Mouse (Mus musculus) CH12.LX (cell line): ENCODE measurements around the gene 2310007B03Rik. TPM values are rescaled to one million over a fixed set of nuclear protein-coding genes. Genes with fewer than 3 reads are reported as not detected.

ENCODE experiments used
- DNase-seq: peaks from one replicate; pipeline ENCODE4 v3.0.0-alpha.2; 2013; ENCODE audit errors: extremely low read depth
- H3K27ac ChIP-seq: 2 replicates; pipeline ENCODE4 v1.5.1; 2012; ENCODE audit warnings: low read depth, mild to moderate bottlenecking, control low read depth, moderate library complexity; ENCODE audit not compliant: insufficient read depth
- H3K27me3 ChIP-seq: replicated peaks from 2 replicates; pipeline ENCODE3; 2012; ENCODE audit warnings: inconsistent platforms
- H3K36me3 ChIP-seq, 2 experiments: replicated peaks in 1 of 2; 2 replicates each; pipeline versions ENCODE3 to v1.6.1; 2012; ENCODE audit warnings: inconsistent platforms in 1 of 2, low read length in 1 of 2, mild to moderate bottlenecking in 1 of 2, mixed read lengths in 1 of 2, moderate library complexity in 1 of 2; ENCODE audit not compliant: control insufficient read depth in 1 of 2, insufficient read depth in 1 of 2
- H3K4me1 ChIP-seq, 2 experiments: 2 replicates each; pipeline ENCODE4 v1.6.1; 2012; ENCODE audit warnings: inconsistent platforms in 1 of 2, moderate library complexity in 1 of 2; ENCODE audit not compliant: insufficient read depth in 2 of 2, control insufficient read depth in 1 of 2
- H3K4me2 ChIP-seq: 2 replicates; pipeline ENCODE4 v1.6.1; 2012; ENCODE audit warnings: low read depth, mild to moderate bottlenecking, control low read depth; ENCODE audit not compliant: poor library complexity, insufficient read depth, severe bottlenecking
- H3K4me3 ChIP-seq, 3 experiments: fragments of 150-350 bp in 1 of 3; sonication (generic) in 1 of 3; replicated peaks in 1 of 3; 2 replicates each; pipeline versions ENCODE3 to v1.5.1; 2011 to 2012; ENCODE audit warnings: low read depth in 2 of 3, low read length in 2 of 3, mild to moderate bottlenecking in 2 of 3, moderate library complexity in 2 of 3, control low read depth in 1 of 3, improper control_type of control experiment in 1 of 3, inconsistent platforms in 1 of 3, mixed read lengths in 1 of 3; ENCODE audit not compliant: poor library complexity in 1 of 3
- H3K79me2 ChIP-seq: replicated peaks from 2 replicates; pipeline ENCODE4 v1.6.1; 2012; ENCODE audit warnings: mild to moderate bottlenecking, moderate library complexity; ENCODE audit not compliant: control insufficient read depth, poor library complexity, insufficient read depth, severe bottlenecking; ENCODE audit errors: extremely low read depth
- H3K9ac ChIP-seq: 2 replicates; pipeline ENCODE4 v1.6.1; 2012; ENCODE audit warnings: low read depth, mild to moderate bottlenecking, control low read depth, moderate library complexity; ENCODE audit not compliant: insufficient read depth
- H3K9me3 ChIP-seq: replicated peaks from 2 replicates; pipeline ENCODE3; 2012; ENCODE audit warnings: low read length, inconsistent platforms, mixed read lengths
- HCFC1 ChIP-seq: IDR thresholded peaks from 2 replicates; pipeline ENCODE4 v1.6.1; 2012; ENCODE audit warnings: low read depth, mild to moderate bottlenecking, inconsistent platforms, low read length, improper control_type of control experiment
- IRF4 ChIP-seq: IDR thresholded peaks from 2 replicates; pipeline ENCODE4 v1.6.1; 2014; ENCODE audit warnings: low read depth, mild to moderate bottlenecking, inconsistent platforms, low read length, improper control_type of control experiment
- JUN ChIP-seq: IDR thresholded peaks from 2 replicates; pipeline ENCODE4 v1.6.1; 2011; ENCODE audit warnings: low read depth, mild to moderate bottlenecking, low read length, improper control_type of control experiment, moderate library complexity; ENCODE audit not compliant: insufficient read depth
- KAT2A ChIP-seq: IDR thresholded peaks from 2 replicates; pipeline ENCODE4 v1.6.1; 2012; ENCODE audit warnings: low read length, improper control_type of control experiment, inconsistent platforms; ENCODE audit not compliant: insufficient replicate concordance
- MAX ChIP-seq: IDR thresholded peaks from 2 replicates; pipeline ENCODE4 v1.6.1; 2011; ENCODE audit warnings: low read length, improper control_type of control experiment
- MAZ ChIP-seq: IDR thresholded peaks from 2 replicates; pipeline ENCODE4 v1.6.1; 2012; ENCODE audit warnings: low read depth, mild to moderate bottlenecking, inconsistent platforms, low read length, improper control_type of control experiment, moderate library complexity
- MXI1 ChIP-seq: IDR thresholded peaks from 2 replicates; pipeline ENCODE4 v1.6.1; 2011; ENCODE audit warnings: mild to moderate bottlenecking, low read depth, low read length, improper control_type of control experiment
- POLR2A ChIP-seq: IDR thresholded peaks from 2 replicates; pipeline ENCODE4 v1.6.1; 2011; ENCODE audit warnings: low read depth, mild to moderate bottlenecking, improper control_type of control experiment, low read length
- RCOR1 ChIP-seq: conservative IDR thresholded peaks from 2 replicates; pipeline ENCODE4 v1.6.1; 2012; ENCODE audit warnings: low read depth, mild to moderate bottlenecking, inconsistent platforms, low read length, improper control_type of control experiment
- SMC3 ChIP-seq: IDR thresholded peaks from 2 replicates; pipeline ENCODE4 v1.6.1; 2011; ENCODE audit warnings: low read depth, low read length, improper control_type of control experiment
- TBP ChIP-seq: conservative IDR thresholded peaks from 2 replicates; pipeline ENCODE4 v1.6.1; 2011; ENCODE audit warnings: low read depth, low read length, improper control_type of control experiment
- ZMIZ1 ChIP-seq: IDR thresholded peaks from 2 replicates; pipeline ENCODE4 v1.6.1; 2012; ENCODE audit warnings: low read depth, mild to moderate bottlenecking, inconsistent platforms, low read length, improper control_type of control experiment
- dilution Hi-C: fragments of 300-500 bp; cut with MboI; formaldehyde crosslinking; loops from 2 replicates; pipeline ENCODE4 v1.14.3; 2020; ENCODE audit warnings: low sequenced_read_pairs; ENCODE audit not compliant: extremely low pct_unique_long_range_greater_than_20kb, extremely low pct_ligation_motif_present
- in situ Hi-C: fragments of 300-500 bp; cut with MboI; formaldehyde crosslinking; loops from 3 replicates; pipeline ENCODE4 v1.14.3; 2019; ENCODE audit warnings: low sequenced_read_pairs, low pct_ligation_motif_present, low pct_unique_long_range_greater_than_20kb, mixed read lengths
- polyA plus RNA-seq: library from polyadenylated mRNA; unstranded; fragments of >175 nt; gene quantifications from 2 replicates; pipeline ENCODE4 v1.2.1, GENCODE M21; 2012; ENCODE audit warnings: low read depth; ENCODE audit not compliant: insufficient read length
- total RNA-seq, 2 experiments: library from RNA; depleted of rRNA; stranded (reverse); fragments of 300-350 nt in 1 of 2; fragments of >200 nt in 1 of 2; gene quantifications; 2 replicates each; pipeline ENCODE4 v1.2.3; 2012 to 2014

Gene 2310007B03Rik
- total and polyA plus RNA-seq, 3 experiments = 0.08 TPM; not detected in 2

DNA sequence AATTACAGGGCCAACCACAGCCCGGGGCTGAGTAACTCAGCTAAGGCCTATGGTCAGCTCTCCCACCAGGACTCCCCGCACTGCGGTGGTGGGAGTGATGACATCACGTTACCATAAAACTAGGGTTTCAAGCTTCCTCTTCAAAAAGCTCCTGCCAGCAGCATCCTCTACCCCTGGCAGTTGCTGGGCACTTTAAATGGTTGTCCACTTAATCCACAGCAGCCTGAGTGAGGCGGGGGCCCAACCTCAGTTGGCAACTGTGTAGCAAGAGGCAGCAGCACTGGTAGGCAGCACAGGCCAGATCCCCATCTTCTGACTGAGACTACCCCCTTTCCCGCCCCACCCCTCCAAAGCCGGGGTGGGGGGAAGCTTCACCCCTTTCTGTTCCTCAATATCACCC lies 58.0 kb downstream of the 2310007B03Rik start:
- Histone ChIP-seq H3K27ac (no peak overlapping the region), H3K4me3 (no peak overlapping the region), H3K9me3 (no peaks in the 10 kb centered on the region), H3K4me2 (no peak overlapping the region), H3K4me1 (no peaks in the 10 kb centered on the region; a peak in 1 of 4 replicates), H3K36me3 (no peaks in the 10 kb centered on the region), H3K27me3 (peaks cover 84% of the 10 kb centered on the region), H3K79me2 (no peaks in the 10 kb centered on the region), H3K9ac (no peak overlapping the region)
- TF ChIP-seq MAZ (no peak), KAT2A (no peak), POLR2A (no peak), TBP (no peak), RCOR1 (no peak), ZMIZ1 (no peak), MXI1 (no peak), MAX (no peak), IRF4 (no peak), SMC3 (no peak), JUN (no peak), HCFC1 (no peak)
- no peak for DNase-seq
- in situ Hi-C loops (no loop called here), dilution Hi-C loops (no loop called here)

- no peaks in the 10 kb centered on the region; a peak in 1 of 4 replicates for H3K4me1 ChIP-seq
- DNase-seq = no peak
- no peak within 1 kb of the TSS for H3K27ac ChIP-seq
- dilution Hi-C loops (no loop called here), in situ Hi-C loops (no loop called here)
- H3K4me3 ChIP-seq = no peak within 1 kb of the TSS
- H3K36me3 ChIP-seq = no peaks in the 10 kb centered on the region
- no peak within 1 kb of the TSS for H3K9ac ChIP-seq
- H3K79me2 ChIP-seq = no peaks in the 10 kb centered on the region
- TF ChIP-seq MXI1 = no peak
- no peak within 1 kb of the TSS for H3K4me2 ChIP-seq
- no peaks in the 10 kb centered on the region for H3K9me3 ChIP-seq
- H3K27me3 ChIP-seq = peaks cover 90% of the 10 kb centered on the region
These were observed 59.1 kb downstream of the 2310007B03Rik start, which contains the start of gene Kif1a for GRCm38 (mm10) chr1:93101571-93102061. TSS of gene Kif1a (minus strand) at chr1:93101951.

Other genes with a start within 250 kb of the 2310007B03Rik start
- 13.2 and 15.9 TPM in 2 replicates for gene Capn10, start 226.6 kb downstream of the 2310007B03Rik start, total RNA-seq (2012; rRNA removed)
- 12.9 and 16.1 TPM in 2 replicates for gene Capn10, start 226.6 kb downstream of the 2310007B03Rik start, total RNA-seq (2014; rRNA removed)
- gene Capn10, start 226.6 kb downstream of the 2310007B03Rik start, polyA plus RNA-seq = 11.6 and 11.9 TPM in 2 replicates
- 0.21 and 0.42 TPM in 2 replicates for gene Gpr35, start 210.1 kb downstream of the 2310007B03Rik start, total RNA-seq (2012; rRNA removed)
- gene Gpr35, start 210.1 kb downstream of the 2310007B03Rik start, total RNA-seq (2014; rRNA removed) = 0.43 and 0.44 TPM in 2 replicates
- gene Gpr35, start 210.1 kb downstream of the 2310007B03Rik start, polyA plus RNA-seq = 1.7 and 2.0 TPM in 2 replicates
- not detected in 2 replicates for gene Aqp12, start 154.6 kb downstream of the 2310007B03Rik start, total RNA-seq (2012; rRNA removed)
- gene Aqp12, start 154.6 kb downstream of the 2310007B03Rik start, total RNA-seq (2014; rRNA removed) = not detected in 2 replicates
- not detected in 2 replicates for gene Aqp12, start 154.6 kb downstream of the 2310007B03Rik start, polyA plus RNA-seq
- gene Kif1a, start 59.0 kb downstream of the 2310007B03Rik start, total RNA-seq (2012; rRNA removed) = 0.17 and 0.25 TPM in 2 replicates
- 0.11 and 0.17 TPM in 2 replicates for gene Kif1a, start 59.0 kb downstream of the 2310007B03Rik start, total RNA-seq (2014; rRNA removed)
- 0.61 and 0.93 TPM in 2 replicates for gene Kif1a, start 59.0 kb downstream of the 2310007B03Rik start, polyA plus RNA-seq
- gene Agxt, start 25.7 kb downstream of the 2310007B03Rik start, total RNA-seq (2012; rRNA removed) = not detected in 2 replicates
- not detected in 2 replicates for gene Agxt, start 25.7 kb downstream of the 2310007B03Rik start, total RNA-seq (2014; rRNA removed)
- not detected in 2 replicates for gene Agxt, start 25.7 kb downstream of the 2310007B03Rik start, polyA plus RNA-seq
- gene Crocc2, start 7.8 kb upstream of the 2310007B03Rik start, total RNA-seq (2012; rRNA removed) = not detected in 2 replicates
- gene Crocc2, start 7.8 kb upstream of the 2310007B03Rik start, total RNA-seq (2014; rRNA removed) = not detected in 2 replicates
- not detected in 2 replicates for gene Crocc2, start 7.8 kb upstream of the 2310007B03Rik start, polyA plus RNA-seq
- gene Sned1, start 74.9 kb upstream of the 2310007B03Rik start, total RNA-seq (2012; rRNA removed) = 1.1 TPM in 2 replicates
- 0.28 and 0.52 TPM in 2 replicates for gene Sned1, start 74.9 kb upstream of the 2310007B03Rik start, total RNA-seq (2014; rRNA removed)
- gene Sned1, start 74.9 kb upstream of the 2310007B03Rik start, polyA plus RNA-seq = 0.53 and 0.59 TPM in 2 replicates
- gene Mterf4, start 145.0 kb upstream of the 2310007B03Rik start, total RNA-seq (2012; rRNA removed) = 25.6 and 27.9 TPM in 2 replicates
- gene Mterf4, start 145.0 kb upstream of the 2310007B03Rik start, total RNA-seq (2014; rRNA removed) = 40.0 and 40.6 TPM in 2 replicates
- 26.6 and 31.1 TPM in 2 replicates for gene Mterf4, start 145.0 kb upstream of the 2310007B03Rik start, polyA plus RNA-seq
- 13.6 and 22.7 TPM in 2 replicates for gene Ppp1r7, start 181.9 kb upstream of the 2310007B03Rik start, total RNA-seq (2012; rRNA removed)
- 17.3 and 21.2 TPM in 2 replicates for gene Ppp1r7, start 181.9 kb upstream of the 2310007B03Rik start, total RNA-seq (2014; rRNA removed)
- 62.6 and 92.9 TPM in 2 replicates for gene Ppp1r7, start 181.9 kb upstream of the 2310007B03Rik start, polyA plus RNA-seq
- 15.8 and 18.0 TPM in 2 replicates for gene Pask, start 182.5 kb upstream of the 2310007B03Rik start, total RNA-seq (2012; rRNA removed)
- gene Pask, start 182.5 kb upstream of the 2310007B03Rik start, total RNA-seq (2014; rRNA removed) = 11.7 and 13.4 TPM in 2 replicates
- 10.2 and 10.8 TPM in 2 replicates for gene Pask, start 182.5 kb upstream of the 2310007B03Rik start, polyA plus RNA-seq
- 0.08 and 0.21 TPM in 2 replicates for gene Ano7, start 213.0 kb upstream of the 2310007B03Rik start, total RNA-seq (2012; rRNA removed)
- gene Ano7, start 213.0 kb upstream of the 2310007B03Rik start, total RNA-seq (2014; rRNA removed) = not detected in 2 replicates
- 0.31 and 0.56 TPM in 2 replicates for gene Ano7, start 213.0 kb upstream of the 2310007B03Rik start, polyA plus RNA-seq